Mouse (Mus musculus) erythroblast, embryonic 14.5 days (primary cell): ENCODE results near the gene Zfp462.

Experiments used
- GATA1 ChIP-seq: IDR thresholded peaks from 2 replicates; pipeline ENCODE4 v1.6.1; 2012; ENCODE audit warnings: low read length, inconsistent platforms, mixed read lengths
- TAL1 ChIP-seq: IDR thresholded peaks from 3 replicates; pipeline ENCODE4 v1.6.1; 2012; ENCODE audit warnings: low read length, inconsistent platforms, mixed read lengths

GRCm38 (mm10) chr4:55088153-55088552 is 143.3 kb downstream of the Zfp462 start:
- TF ChIP-seq GATA1 (no peak), TAL1 (no peak)
